Mouse (Mus musculus): ENCODE data around the gene Nepn. TPM values are rescaled to one million over a fixed set of nuclear protein-coding genes. Genes with fewer than 3 reads are reported as not detected.

The Nepn gene
- total and polyA plus RNA-seq, 3 experiments: not detected

DNA sequence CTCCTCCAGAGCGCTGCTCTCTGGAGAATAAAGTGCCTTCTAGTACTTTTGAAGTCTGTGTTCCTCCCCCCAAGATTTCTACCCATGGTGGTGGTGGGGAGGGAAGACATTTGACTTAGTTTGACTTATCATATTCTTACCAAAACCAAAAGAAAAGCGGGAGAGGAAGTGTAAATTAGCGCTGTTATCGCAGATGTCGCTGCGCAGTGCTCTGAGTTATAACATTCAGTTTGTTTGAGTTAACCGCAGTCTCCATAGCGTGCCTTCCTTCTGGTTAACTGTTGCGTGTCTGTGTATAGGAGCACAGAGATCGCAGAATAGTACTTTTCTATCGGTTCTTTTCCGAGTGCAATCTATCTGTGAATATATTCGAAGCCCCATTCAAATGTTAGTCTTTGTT is 16.4 kb downstream of the Nepn start:
- Histone ChIP-seq H3K4me3 (replicated peaks in 1 of 3; ENCODE audit: low read depth in 2 of 3, low read length in 2 of 3, poor library complexity in 1 of 3) (no peak overlapping the region), H3K36me3 (replicated peaks in 1 of 2; ENCODE audit: control insufficient read depth in 1 of 2, insufficient read depth in 1 of 2, low read length in 1 of 2) (no peaks in the 10 kb centered on the region), H3K27ac (ENCODE audit: insufficient read depth, low read depth) (no peak overlapping the region), H3K9ac (ENCODE audit: insufficient read depth, low read depth) (no peak overlapping the region), H3K9me3 (replicated peaks; ENCODE audit: low read length) (no peaks in the 10 kb centered on the region), H3K27me3 (replicated peaks) (no peaks in the 10 kb centered on the region), H3K4me2 (ENCODE audit: insufficient read depth, low read depth, poor library complexity, severe bottlenecking) (no peak overlapping the region), H3K79me2 (replicated peaks; ENCODE audit: control insufficient read depth, extremely low read depth, insufficient read depth, poor library complexity, severe bottlenecking) (no peaks in the 10 kb centered on the region), H3K4me1 (ENCODE audit: control insufficient read depth in 1 of 2, insufficient read depth in 2 of 2) (no peaks in the 10 kb centered on the region)
- DNase-seq (ENCODE audit: extremely low read depth): no peak
- TF ChIP-seq E2F4 (IDR thresholded peaks at IDR 0.05; ENCODE audit: insufficient replicate concordance, low read depth, low read length) (no peak), UBTF (IDR thresholded peaks at IDR 0.05; ENCODE audit: low read depth, low read length) (no peak), ETS1 (conservative IDR thresholded peaks at IDR 0.05; ENCODE audit: low read depth, low read length) (no peak), EP300 (IDR thresholded peaks at IDR 0.05; ENCODE audit: low read length) (no peak), TBP (conservative IDR thresholded peaks at IDR 0.05; ENCODE audit: low read depth, low read length) (no peak), RCOR1 (conservative IDR thresholded peaks at IDR 0.05; ENCODE audit: low read depth, low read length) (no peak), MYC (IDR thresholded peaks at IDR 0.05; ENCODE audit: low read depth, low read length) (no peak), ZMIZ1 (IDR thresholded peaks at IDR 0.05; ENCODE audit: low read depth, low read length) (no peak), POLR2A (IDR thresholded peaks at IDR 0.05; ENCODE audit: low read depth, low read length) (no peak), CHD1 (IDR thresholded peaks at IDR 0.05; ENCODE audit: low read depth, low read length) (no peak), KAT2A (IDR thresholded peaks at IDR 0.05; ENCODE audit: insufficient replicate concordance, low read length) (no peak), TCF12 (IDR thresholded peaks at IDR 0.05; ENCODE audit: low read depth, low read length) (no peak), MAX (IDR thresholded peaks at IDR 0.05; ENCODE audit: low read length) (no peak), CTCF (conservative IDR thresholded peaks at IDR 0.05 in 1 of 2, IDR thresholded peaks at IDR 0.05 in 1 of 2; ENCODE audit: low read depth in 2 of 2, low read length in 2 of 2) (no peak), SMC3 (IDR thresholded peaks at IDR 0.05; ENCODE audit: low read depth, low read length) (no peak), ELF1 (IDR thresholded peaks at IDR 0.05; ENCODE audit: low read depth, low read length) (no peak), GABPA (IDR thresholded peaks at IDR 0.05; ENCODE audit: insufficient replicate concordance, low read depth, low read length) (no peak), IRF4 (IDR thresholded peaks at IDR 0.05; ENCODE audit: low read depth, low read length) (no peak), USF1 (IDR thresholded peaks at IDR 0.05; ENCODE audit: low read depth, low read length) (no peak), RAD21 (IDR thresholded peaks at IDR 0.05; ENCODE audit: low read depth, low read length) (no peak)
- dilution Hi-C loops (cut with MboI; ENCODE audit: extremely low pct_ligation_motif_present, extremely low pct_unique_long_range_greater_than_20kb, low sequenced_read_pairs) (no loop called here), in situ Hi-C loops (cut with MboI; ENCODE audit: low pct_ligation_motif_present, low pct_unique_long_range_greater_than_20kb, low sequenced_read_pairs) (no loop called here)

GRCm38 (mm10) chr10:52407526-52407925 is 18.8 kb downstream of the Nepn start:
- dilution Hi-C loops (cut with MboI; ENCODE audit: extremely low pct_ligation_motif_present, extremely low pct_unique_long_range_greater_than_20kb, low sequenced_read_pairs) (no loop called here), in situ Hi-C loops (cut with MboI; ENCODE audit: low pct_ligation_motif_present, low pct_unique_long_range_greater_than_20kb, low sequenced_read_pairs) (no loop called here)
- Histone ChIP-seq H3K36me3 (replicated peaks in 1 of 2; ENCODE audit: control insufficient read depth in 1 of 2, insufficient read depth in 1 of 2, low read length in 1 of 2) (no peaks in the 10 kb centered on the region), H3K4me2 (ENCODE audit: insufficient read depth, low read depth, poor library complexity, severe bottlenecking) (no peak overlapping the region), H3K4me1 (ENCODE audit: control insufficient read depth in 1 of 2, insufficient read depth in 2 of 2) (no peaks in the 10 kb centered on the region), H3K9me3 (replicated peaks; ENCODE audit: low read length) (no peaks in the 10 kb centered on the region), H3K79me2 (replicated peaks; ENCODE audit: control insufficient read depth, extremely low read depth, insufficient read depth, poor library complexity, severe bottlenecking) (no peaks in the 10 kb centered on the region), H3K27me3 (replicated peaks) (no peaks in the 10 kb centered on the region), H3K9ac (ENCODE audit: insufficient read depth, low read depth) (no peak overlapping the region), H3K4me3 (replicated peaks in 1 of 3; ENCODE audit: low read depth in 2 of 3, low read length in 2 of 3, poor library complexity in 1 of 3) (no peak overlapping the region), H3K27ac (ENCODE audit: insufficient read depth, low read depth) (no peak overlapping the region)
- TF ChIP-seq POLR2A (IDR thresholded peaks at IDR 0.05; ENCODE audit: low read depth, low read length) (no peak), CTCF (conservative IDR thresholded peaks at IDR 0.05 in 1 of 2, IDR thresholded peaks at IDR 0.05 in 1 of 2; ENCODE audit: low read depth in 2 of 2, low read length in 2 of 2) (no peak)
- DNase-seq (ENCODE audit: extremely low read depth): no peak
